Mouse (Mus musculus): ENCODE data around the gene Kbtbd4.
"Not testable (repeated sequence)": the region's sequence is repeated elsewhere in the genome, so short reads cannot be mapped to it uniquely, and the experiment has no call there.

The Kbtbd4 gene

GRCm38 (mm10) chr2:90904076-90904855, at the start of gene Kbtbd4, which contains the start of gene Ndufs3:
Gene Kbtbd4 (plus strand): TSS chr2:90904740.
Gene Ndufs3 (minus strand): TSS chr2:90904827.
- DNase-seq (ENCODE audit: low spot score in 2 of 2), result peak; percentile 89 to 95

GRCm38 (mm10) chr2:90861486-90861885, 43.1 kb upstream of the Kbtbd4 start:
- DNase-seq (ENCODE audit: low spot score in 2 of 2), result no peak

- DNase-seq (ENCODE audit: low spot score in 2 of 2), result no peak
Measured at GRCm38 (mm10) chr2:90864184-90864583, 40.4 kb upstream of the Kbtbd4 start.

GRCm38 (mm10) chr2:90866524-90866923, 38.0 kb upstream of the Kbtbd4 start:
- peak; percentile 81 to 93 for DNase-seq (ENCODE audit: low spot score in 2 of 2)

- peak; percentile 42 to 65 for DNase-seq (ENCODE audit: low spot score in 2 of 2)
Measured at GRCm38 (mm10) chr2:90870136-90870601, 34.4 kb upstream of the Kbtbd4 start.

GRCm38 (mm10) chr2:90871180-90871961, 33.2 kb upstream of the Kbtbd4 start:
- peak in 1 of 2 experiments; percentile 41 for DNase-seq (ENCODE audit: low spot score in 2 of 2)

- no peak for DNase-seq (ENCODE audit: low spot score in 2 of 2)
Measured at GRCm38 (mm10) chr2:90874025-90874424, 30.5 kb upstream of the Kbtbd4 start.

- DNase-seq (ENCODE audit: low spot score in 2 of 2), result no peak
Measured at GRCm38 (mm10) chr2:90875239-90875638, 29.3 kb upstream of the Kbtbd4 start.

- no peak for DNase-seq (ENCODE audit: low spot score in 2 of 2)
Measured at GRCm38 (mm10) chr2:90877584-90878259, 26.8 kb upstream of the Kbtbd4 start.

GRCm38 (mm10) chr2:90879419-90879818, 25.1 kb upstream of the Kbtbd4 start:
- no peak for DNase-seq (ENCODE audit: low spot score in 2 of 2)

GRCm38 (mm10) chr2:90880144-90880785, 24.3 kb upstream of the Kbtbd4 start:
- DNase-seq (ENCODE audit: low spot score in 2 of 2), result no peak

GRCm38 (mm10) chr2:90881824-90882223, 22.7 kb upstream of the Kbtbd4 start:
- no peak for DNase-seq (ENCODE audit: low spot score in 2 of 2)

GRCm38 (mm10) chr2:90885218-90886041, 19.1 kb upstream of the Kbtbd4 start, which contains the start of gene C1qtnf4:
Gene C1qtnf4 (plus strand): TSS chr2:90885860.
- peak in 1 of 2 experiments; percentile 62 for DNase-seq (ENCODE audit: low spot score in 2 of 2)

GRCm38 (mm10) chr2:90886436-90886835, 18.1 kb upstream of the Kbtbd4 start:
- DNase-seq (ENCODE audit: low spot score in 2 of 2), result no peak

- no peak for DNase-seq (ENCODE audit: low spot score in 2 of 2)
Measured at GRCm38 (mm10) chr2:90887627-90888026, 16.9 kb upstream of the Kbtbd4 start.

- DNase-seq (ENCODE audit: low spot score in 2 of 2), result peak; percentile 61 to 74
Measured at GRCm38 (mm10) chr2:90889550-90890548, 14.7 kb upstream of the Kbtbd4 start.

GRCm38 (mm10) chr2:90893673-90894298, 10.8 kb upstream of the Kbtbd4 start:
- peak in 1 of 2 experiments; percentile 34 for DNase-seq (ENCODE audit: low spot score in 2 of 2)

GRCm38 (mm10) chr2:90894299-90894677, 10.3 kb upstream of the Kbtbd4 start:
- DNase-seq (ENCODE audit: low spot score in 2 of 2), result not testable (repeated sequence)

- DNase-seq (ENCODE audit: low spot score in 2 of 2), result no peak
Measured at GRCm38 (mm10) chr2:90903398-90903797, 1.1 kb upstream of the Kbtbd4 start.
